Mouse (Mus musculus) c-Kit-positive CD71-positive TER-119-negative erythroid progenitor cells, embryonic 14.5 days (primary cell): ENCODE data around the gene Lect2.

Source experiments
- DNase-seq: peaks from one replicate; pipeline ENCODE4 v3.0.0-alpha.2; 2013; ENCODE audit warnings: low read depth

Gene Lect2

DNA sequence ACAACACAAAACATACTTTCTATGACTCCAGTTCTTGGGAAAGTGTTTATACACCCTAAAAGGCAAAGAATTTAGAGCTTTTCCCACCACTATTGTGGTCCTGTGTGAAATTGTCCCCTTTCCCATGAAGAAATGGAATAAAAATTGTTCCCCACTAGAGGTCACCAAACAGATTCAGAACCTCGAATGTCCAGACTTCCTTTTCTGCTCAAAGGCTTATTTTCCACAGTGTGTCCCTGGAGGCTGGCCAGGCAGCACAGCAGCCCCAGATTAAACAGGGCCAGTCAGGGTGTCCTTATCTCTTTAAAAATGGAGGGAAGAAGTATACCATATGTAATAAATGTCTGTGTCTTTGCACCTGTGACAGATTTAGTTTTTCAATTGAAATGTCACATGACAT, 7.7 kb upstream of the Lect2 start:
- DNase-seq: no peak

DNA sequence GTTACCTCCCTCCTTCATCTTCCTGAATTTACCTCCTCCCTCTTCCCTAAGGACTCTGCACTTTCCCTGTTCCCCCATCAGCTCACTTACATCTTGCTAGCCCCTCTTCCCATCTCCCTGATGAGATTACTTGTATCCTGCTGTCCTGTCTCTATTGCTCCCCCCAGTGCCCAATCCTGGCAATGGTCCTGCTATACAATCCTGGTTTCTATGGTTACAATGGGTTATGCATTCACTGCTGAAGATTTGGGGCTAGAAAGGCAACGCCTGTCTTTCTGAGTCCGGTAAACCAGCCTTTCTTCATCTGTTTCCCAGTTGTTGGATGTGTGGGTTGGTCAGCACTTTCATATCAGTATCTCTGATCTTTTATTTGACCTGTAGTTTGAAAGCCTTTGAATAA, 6.1 kb upstream of the Lect2 start:
- DNase-seq: no peak

DNA sequence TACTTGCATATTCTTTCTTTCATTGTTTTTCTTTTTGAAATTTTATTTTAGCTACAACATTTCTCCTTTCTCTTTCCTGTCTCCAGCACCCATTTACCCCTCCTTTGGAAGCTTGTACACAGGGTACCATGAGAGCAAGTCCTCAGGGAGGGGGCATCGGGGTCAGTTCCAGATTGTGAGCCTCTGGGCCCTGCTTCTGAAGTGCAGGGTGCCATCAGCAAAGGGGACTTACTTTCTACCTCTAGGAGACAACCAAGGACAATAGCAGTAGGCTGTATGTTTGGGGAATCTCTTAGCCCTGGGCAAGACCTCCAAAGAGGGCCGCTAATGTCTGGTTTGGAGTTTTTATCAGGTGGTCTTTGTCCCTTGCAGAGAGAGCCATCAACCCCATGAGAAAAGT, 5.6 kb upstream of the Lect2 start:
- DNase-seq: no peak

DNA sequence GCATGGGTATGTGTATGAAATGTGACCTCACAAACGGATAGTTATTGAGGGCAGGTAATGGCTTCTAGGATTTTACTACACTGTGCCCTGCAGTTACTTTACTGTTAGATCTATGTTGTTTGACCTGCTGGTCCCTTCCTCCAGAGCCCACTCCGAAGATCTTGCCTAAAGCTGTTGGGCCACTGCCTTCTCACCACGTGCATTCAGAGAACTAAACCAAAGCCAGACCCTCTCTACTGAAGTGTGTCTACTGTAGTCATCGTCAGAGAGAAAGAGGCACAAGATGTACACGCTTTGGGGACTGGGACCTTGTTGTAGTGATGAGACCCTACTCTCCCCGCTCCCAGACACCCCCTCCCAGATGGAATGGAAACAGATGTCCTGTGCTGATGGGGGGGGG, 3.4 kb upstream of the Lect2 start:
- no peak for DNase-seq

DNA sequence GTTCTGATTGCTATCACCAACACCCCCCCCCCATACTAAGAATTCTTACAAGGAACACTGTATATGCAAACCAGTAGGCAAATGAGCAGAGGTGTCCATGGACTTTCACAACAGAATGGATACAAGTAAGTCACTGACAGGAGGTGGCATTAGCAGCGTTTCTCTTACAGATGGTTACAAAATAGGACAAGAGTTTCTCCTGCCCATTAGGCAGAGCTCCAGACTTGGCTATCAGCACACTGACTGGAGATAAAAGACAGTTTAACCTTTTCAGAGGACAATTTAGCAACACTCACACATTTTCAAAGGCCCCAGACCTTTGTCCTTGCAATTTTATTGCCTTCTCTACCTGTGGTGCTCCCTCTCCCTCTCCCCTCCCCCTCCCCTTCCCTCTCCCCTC, 2.3 kb upstream of the Lect2 start:
- DNase-seq: no peak

DNA sequence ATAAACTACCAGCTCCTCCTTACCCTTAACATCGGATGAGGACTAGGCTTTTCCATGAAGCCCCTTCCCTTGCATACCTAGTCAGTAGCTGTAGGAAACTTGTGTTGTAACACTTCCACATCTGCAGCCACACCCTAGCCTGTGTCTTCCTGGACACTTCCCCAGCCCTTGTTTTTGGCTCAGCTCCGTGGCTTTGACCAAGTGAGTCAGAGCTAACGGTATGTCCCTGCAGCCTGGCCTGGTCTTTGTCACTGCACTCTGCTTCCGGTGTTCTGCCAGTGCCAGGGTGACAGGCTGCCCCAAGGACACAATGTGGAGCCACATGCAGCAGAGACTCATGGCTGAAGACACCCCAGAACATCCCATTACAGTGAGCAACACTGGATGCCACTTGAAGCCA, 1.1 kb upstream of the Lect2 start:
- DNase-seq: no peak

DNA sequence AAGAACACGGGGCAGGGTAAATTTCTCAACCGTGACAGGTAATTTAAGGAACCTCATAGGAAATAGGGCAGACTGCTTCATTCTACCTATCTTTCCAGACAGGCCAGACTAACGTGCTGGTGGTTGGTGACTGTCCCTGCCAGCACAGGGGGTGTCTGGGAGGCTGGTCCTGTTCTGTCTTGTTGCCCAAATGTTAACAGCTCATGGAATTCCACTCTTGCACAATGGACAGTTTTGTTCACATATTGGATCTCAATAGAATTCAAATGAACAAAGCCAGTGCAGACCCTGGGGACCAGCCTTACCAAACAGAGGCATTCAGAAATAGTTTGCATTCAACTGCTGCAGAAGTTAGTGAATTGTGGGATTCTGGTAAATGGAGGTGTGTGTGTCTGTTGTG, 3.3 kb downstream of the Lect2 start:
- no peak for DNase-seq

DNA sequence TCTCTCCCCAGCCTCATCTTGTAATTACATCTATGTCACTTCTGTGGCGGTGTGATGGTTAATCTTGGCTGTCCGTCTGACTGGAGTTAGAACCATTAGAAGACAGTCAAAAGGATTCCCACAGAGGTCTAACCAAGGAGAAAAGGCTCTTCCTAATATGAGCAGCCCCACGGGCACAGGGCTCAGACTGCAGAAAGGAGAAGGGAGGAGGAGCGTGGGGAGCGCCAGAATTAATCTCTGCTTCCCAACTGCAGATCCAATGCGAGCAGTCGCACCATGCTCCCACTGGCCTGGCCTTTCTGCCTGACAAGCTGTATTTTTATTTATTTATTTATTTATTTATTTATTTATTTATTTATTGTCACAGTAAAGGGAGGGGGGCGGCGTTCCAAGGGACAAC, 4.5 kb downstream of the Lect2 start:
- no peak for DNase-seq

DNA sequence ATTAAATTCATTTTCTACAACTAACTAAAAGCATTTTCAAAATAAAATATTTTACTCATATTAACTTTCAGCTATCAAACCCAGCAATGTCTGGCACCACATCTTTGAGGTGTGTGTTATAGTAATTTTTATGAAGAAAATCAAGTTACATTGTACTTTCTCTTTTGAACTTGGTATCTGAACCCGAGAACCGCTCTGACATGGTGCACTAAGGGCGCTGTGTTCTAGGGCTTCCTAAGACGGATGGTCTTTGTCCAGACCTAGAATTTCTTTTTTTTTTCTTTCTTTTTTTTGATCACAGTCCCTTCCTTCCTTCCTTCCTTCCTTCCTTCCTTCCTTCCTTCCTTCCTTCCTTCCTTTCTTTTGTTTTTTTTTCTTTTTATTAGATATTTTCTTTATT, 8.5 kb downstream of the Lect2 start:
- DNase-seq: no peak

DNA sequence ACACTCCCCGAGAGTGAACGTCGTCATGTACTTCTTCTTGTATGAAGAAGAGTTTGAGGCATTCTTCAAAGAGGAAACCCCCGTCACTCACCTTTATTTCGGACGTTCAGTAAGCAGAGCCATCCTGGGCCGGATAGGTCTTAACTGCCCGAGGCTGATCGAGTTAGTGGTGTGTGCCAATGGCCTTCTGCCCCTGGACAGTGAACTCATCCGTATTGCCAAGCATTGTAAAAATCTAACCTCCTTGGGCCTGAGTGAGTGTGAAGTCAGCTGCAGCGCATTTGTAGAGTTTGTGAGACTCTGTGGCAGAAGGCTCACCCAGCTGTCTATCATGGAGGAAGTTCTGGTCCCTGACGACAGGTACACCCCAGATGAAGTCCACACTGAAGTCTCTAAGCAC, 11.3 kb downstream of the Lect2 start:
- no peak for DNase-seq

DNA sequence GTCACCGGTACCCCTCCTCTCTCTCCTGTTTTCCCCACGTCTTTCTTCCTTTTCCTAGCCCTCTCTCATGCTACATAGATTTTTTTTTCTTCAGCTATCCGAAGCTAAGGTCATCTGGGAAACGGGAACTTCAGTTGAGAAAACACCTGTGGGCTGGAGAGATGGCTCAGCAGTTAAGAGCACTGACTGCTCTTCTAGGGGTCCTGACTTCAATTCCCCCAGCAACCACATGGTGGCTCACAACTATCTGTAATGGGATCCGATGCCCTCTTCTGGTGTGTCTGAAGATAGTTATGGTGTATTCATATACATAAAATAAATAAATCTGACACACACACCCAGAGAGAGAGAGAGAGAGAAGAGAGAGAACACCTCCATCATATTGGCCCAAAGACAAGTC, 12.7 kb downstream of the Lect2 start:
- DNase-seq: no peak

DNA sequence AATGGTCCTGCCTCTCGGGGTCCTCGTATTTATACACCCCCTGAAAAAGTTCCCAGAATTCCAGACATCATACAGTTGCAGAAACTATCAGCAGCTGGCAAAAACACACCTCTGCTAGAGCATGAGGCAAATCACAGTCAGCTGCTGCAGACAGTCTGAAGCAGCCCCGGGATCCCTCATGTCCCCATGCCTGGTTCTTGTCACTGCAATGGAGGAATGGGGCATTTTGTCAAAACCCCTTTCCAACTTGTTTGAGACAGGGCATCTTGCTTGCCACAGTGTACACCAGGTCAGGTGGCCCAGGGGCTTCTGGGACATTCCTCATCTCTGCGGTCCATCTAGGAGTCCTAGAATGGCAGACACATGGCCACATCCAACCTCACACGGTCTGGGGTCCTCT, 13.4 kb downstream of the Lect2 start:
- DNase-seq: no peak

DNA sequence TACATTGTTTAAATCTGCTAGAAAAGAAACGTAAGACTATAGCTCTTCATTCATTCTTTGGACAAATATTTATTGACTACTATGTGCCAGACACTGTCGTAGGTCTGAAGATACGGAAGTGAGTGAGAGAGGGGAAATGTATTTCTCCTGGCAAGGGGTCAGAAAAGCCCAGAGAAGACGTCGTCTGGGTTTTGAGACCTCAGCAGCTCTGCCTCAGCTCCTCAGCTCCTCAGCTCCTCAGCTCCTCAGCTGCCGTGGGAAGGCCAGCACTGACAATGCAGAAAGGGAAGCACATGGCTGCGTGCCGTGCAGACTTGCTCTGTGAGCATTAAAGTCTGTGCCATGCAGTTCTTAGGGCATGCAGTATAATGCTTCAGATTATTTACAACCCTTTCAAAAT, 18.6 kb downstream of the Lect2 start:
- no peak for DNase-seq

DNA sequence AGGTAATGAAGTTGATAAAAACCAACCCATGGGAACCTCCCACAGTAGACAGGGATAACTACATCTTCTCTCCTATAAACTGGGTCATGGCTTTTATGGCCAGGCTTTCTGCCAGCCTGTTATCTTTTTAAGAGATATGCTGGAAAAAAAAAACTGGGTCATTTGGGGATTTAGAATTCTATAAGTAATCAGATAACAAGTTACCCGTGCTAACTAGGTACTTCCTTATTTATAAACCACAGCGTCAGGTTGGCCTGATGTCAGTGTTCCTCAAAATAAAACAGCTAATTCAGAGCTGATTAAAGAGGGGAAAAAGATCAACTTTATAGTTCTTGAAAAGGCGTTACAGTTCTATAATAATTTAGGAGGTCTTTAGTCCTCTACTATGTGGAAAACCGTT, 19.3 kb downstream of the Lect2 start:
- no peak for DNase-seq

DNA sequence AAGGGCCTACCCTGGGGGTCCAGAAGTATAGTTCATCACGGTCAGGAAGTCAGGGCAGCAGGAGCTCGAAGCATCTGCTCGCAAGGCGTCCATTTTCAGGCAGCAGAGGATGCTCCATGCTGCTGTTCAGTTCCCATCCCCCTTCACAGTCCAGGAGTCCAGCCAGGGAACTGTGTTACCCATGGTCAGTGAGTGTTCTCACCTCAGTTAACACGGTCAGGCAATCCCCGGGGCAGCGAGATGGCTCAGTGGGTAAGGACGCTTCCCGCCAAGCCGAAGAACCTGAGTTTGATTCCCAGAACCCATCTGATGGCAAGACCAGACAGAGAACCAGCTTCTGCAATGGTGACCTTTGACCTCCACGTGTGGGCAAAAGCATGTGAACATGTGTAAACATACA, 20.0 kb downstream of the Lect2 start:
- DNase-seq: no peak

DNA sequence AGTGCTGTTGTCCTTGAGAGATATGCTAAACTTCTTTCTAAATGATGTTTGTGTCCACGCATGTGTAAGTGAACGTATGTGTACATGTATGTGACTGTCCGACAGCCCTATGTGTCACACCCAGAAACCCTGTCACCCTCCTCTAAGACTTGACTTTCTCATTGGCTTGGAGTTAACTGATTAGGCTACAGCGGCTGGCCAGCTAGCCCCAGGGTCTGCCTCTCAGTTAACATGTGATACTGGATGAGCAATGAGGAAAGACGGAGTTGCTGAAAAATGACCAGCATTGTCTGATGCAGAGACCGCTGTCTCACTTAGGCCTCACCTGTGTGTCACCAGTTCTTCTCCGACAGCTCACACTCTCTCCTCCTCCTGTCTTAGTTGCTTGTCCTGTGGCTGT, 20.5 kb downstream of the Lect2 start:
- DNase-seq: no peak

DNA sequence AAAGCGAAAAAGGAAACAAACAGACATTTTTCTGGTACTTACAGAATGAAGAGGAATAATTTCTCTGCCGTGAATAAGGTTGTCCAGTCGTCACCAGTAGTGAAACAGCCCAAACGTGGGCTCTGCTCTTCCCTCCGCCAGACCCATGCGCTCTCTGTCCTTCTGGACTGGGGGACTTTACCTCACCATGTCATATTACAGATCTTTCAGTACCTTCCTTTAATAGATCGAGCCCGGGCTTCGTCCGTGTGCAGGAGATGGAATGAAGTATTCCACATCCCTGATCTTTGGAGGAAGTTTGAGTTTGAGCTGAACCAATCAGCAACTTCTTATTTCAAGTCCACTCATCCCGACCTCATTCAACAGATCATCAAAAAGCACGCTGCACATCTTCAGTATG, 21.4 kb downstream of the Lect2 start:
- no peak for DNase-seq

DNA sequence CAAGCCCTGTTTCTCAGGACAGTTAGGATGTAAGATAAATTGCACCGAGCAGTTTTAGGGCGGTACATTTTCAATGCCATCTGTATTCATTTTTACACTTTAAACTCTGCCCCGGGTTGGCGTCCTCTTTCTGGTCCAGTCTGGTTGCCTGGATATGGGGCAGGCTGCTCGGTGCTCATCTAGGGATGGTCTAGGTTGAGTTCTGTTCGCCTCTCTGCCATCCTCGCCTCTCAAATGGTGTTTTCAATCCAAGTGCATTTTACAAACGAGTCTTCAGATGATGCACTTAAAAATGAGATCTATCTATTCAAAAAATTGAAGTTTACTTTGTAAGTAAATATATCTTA, 25.5 kb downstream of the Lect2 start:
- DNase-seq: no peak

DNA sequence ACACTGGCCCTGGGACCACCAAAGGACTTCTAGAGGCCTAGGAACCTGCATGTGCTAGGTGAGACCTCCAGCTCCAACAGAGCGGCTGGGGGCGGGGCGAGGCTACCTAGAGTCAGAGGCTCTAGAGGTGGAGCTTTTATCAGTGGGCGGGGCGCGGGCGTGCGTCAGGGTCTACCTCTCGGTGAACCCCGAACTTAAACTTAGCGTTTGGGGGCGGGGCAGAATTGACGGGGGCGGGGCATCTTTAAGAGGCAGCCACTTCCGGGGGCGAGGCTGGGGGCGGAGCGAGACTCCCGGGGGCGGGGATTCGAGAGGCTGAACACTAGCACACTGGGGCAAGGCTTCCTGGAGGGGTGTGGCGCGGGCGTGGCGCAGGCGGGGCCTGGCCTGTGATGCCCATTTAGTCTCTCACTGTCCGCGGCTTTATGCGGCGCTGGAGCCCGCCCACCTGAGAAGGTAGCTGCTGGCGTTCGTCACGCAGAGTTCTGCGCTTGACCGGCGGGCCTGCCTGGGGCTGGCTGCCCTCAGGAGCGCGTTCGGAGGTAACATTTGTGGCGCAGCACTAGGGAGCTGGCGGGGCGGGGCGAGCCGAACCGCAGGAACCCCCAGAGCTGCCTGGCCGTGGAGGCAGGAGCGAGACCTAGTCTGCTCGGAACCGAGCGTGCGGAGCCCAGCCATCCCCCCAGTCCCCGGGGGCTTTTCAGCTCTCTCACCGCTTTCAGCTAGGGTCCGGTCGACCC, 26.1 kb downstream of the Lect2 start, which contains the start of gene Fbxl21:
Gene Fbxl21, plus strand, starts transcription at position 392 of the 740 bp plus-strand sequence.
- DNase-seq: peak; percentile 70

DNA sequence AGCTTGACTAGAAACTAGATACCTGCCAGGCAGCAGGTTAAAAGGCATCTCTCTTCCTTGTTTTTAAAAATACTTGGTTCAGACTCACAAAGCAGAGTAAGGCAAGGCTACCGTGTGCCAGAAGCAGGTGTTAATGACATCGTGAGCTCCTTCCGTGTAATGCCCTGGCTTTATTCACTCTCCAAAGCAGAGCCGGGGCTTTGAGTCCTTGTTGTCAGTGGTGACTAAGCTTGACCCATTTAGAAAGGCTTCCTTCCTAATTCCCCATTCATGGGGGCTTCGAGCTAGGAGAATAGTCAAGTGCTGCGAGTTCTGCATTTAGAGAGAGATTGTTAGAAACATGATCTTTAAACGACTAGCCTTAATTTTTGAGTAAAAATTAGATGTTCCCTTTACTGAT, 31.5 kb downstream of the Lect2 start:
- no peak for DNase-seq

DNA sequence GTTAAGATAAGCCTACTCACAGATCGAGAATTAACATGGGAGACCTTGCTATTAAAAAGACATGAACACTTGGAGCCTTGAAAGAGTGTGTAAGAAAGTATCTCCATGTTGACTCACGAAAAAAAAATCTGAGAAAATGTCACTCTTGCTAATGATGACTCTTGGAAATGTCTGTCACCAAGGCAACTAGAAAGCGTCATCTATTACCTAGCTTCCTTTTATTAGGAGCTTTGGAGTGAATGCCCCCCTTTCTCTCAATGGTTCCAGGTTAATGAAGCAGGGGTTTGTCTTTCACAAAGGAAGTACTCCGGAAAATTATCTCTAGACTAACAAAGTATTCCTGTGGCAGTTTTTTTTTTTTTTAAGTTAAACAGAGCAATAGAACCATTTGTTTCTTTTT, 32.0 kb downstream of the Lect2 start:
- no peak for DNase-seq

DNA sequence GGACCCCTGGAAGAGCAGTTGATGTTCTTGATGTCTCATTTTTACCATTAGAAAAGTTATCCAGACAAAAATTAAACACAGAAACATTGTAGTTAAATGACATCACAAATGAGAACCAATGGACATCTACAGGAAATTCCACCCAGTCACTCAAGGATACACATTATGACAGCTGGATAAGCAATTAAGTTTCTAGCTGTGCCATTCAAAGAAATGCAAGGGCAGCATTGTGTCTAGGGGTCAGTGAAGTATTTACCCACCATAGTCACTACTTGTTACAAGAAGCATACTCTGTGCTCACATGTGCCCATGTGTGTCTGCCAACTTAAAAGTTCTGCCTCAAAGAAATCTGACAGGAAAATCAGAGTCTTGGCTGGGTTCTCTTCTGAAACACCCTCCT, 34.7 kb downstream of the Lect2 start:
- DNase-seq: no peak

DNA sequence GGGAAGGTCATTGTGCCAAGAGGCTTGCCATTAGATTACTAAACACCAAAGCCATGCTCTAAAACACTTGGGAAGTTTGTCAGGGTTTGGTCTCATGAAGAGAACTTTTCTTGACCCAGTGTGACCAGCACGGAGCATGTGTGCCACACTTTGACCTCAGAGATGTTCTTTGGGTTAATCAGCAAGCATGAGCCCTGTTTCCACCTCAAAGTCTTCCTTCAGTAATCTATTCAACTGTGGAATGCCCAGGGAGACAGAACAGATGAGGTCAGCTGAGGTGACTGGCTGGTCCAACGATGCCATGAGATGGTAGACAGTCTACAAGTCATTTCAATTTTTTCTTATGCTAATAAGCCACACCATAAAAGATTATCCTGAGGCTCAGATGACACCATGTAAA, 38.5 kb downstream of the Lect2 start:
- no peak for DNase-seq

DNA sequence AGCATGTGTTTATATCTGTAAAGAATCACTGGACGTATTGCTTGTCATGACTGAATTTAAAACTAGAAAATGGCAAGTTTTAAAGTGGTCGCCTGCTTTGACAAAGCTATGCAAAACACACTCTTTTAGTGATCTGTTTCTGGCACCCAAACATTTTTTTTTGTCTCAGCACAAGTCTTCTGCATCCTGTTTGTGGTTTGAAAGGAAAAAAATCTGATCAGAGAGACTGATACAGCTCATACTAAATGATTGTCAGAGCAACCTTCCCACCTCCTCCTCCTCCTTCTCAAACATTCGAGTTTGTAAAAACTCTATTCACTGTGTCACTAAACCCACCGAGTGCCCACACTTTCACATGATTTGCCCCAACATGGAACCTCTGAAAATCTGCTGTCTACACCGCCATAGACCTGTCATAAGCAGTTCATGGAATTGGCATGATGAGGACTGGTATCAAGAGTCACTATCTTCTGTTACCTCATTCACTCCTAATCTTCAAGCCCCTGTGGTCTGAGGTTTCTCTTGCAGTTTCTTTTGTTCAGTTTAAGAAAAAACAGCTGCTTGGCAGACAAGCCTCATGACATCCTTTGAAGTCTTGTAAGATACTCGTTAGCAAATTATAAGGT, 41.3 kb downstream of the Lect2 start:
- no peak for DNase-seq
